9 mouse cellular contexts compared by ENCODE assay signal in genomic region chr14:80901759-80902163, GRCm38 (mm10).
DNase-seq lines count a peak whose midpoint lies in the region; ATAC-seq and TF ChIP-seq lines count a peak whose summit lies in the region.
"Had no signal": no experiment of that assay in that cellular context is flagged by ENCODE, and none has a peak within 500 bp of the region (broad histone marks: within the 10 kb centered on the region; RNA-seq: fewer than 3 reads in every experiment).

No protein-coding gene starts in this region.

- TF ChIP-seq CTCF in cerebellum, adult 2 months (IDR thresholded peaks at IDR 0.05; ENCODE audit: borderline replicate concordance, insufficient read depth, low read depth, low read length) = no peak

- H3K4me1 ChIP-seq in cerebellum, adult 2 months (ENCODE audit: control insufficient read depth, insufficient read depth, low read length) = no peaks in the 10 kb centered on the region
- no peaks in the 10 kb centered on the region for H3K4me1 ChIP-seq in neural tube, embryonic 13.5 days (replicated peaks)
- H3K4me1 ChIP-seq: lung, embryonic 15.5 days had no signal

- 26% methylated on average over 9 of the region's 9 CpGs for WGBS in cerebellum, adult 2 months
- WGBS in neural tube, embryonic 13.5 days = 79% methylated on average over 9 of the region's 9 CpGs

- peak; percentile 15 to 23 for DNase-seq in cerebellum, adult 2 months
- DNase-seq in neural tube, embryonic 10.5 days (ENCODE audit: extremely low spot score, low spot score) = no peak
- peak; percentile 21 for DNase-seq in layer of hippocampus, postnatal 36 days
- DNase-seq in right cerebral cortex, postnatal 25 days = peak; percentile 10
- no peak for DNase-seq in embryo, embryonic 11 days
- DNase-seq in urinary bladder, postnatal 10 days (ENCODE audit: low spot score) = no peak

- H3K4me2 ChIP-seq in neural tube, embryonic 13.5 days = peak overlapping the region; percentile 36; the same call in 1 of the 2 replicates
- H3K4me2 ChIP-seq: lung, embryonic 15.5 days had no signal

- peak overlapping the region; percentile 43 for H3K4me3 ChIP-seq in cerebellum, adult 2 months (replicated peaks; ENCODE audit: insufficient read depth, low read depth, low read length)
- H3K4me3 ChIP-seq in neural tube, embryonic 13.5 days = no peak overlapping the region
- H3K4me3 ChIP-seq: lung, embryonic 15.5 days had no signal

- no peaks in the 10 kb centered on the region for H3K27me3 ChIP-seq in cerebellum, adult 2 months (ENCODE audit: control insufficient read depth, insufficient read depth, low read length)
- no peaks in the 10 kb centered on the region for H3K27me3 ChIP-seq in neural tube, embryonic 13.5 days
- H3K27me3 ChIP-seq: lung, embryonic 15.5 days had no signal

- H3K27ac ChIP-seq in cerebellum, adult 2 months (ENCODE audit: insufficient read depth, low read length) = no peak overlapping the region
- no peak overlapping the region for H3K27ac ChIP-seq in neural tube, embryonic 13.5 days (replicated peaks)
- H3K27ac ChIP-seq: lung, embryonic 15.5 days had no signal

- H3K9ac ChIP-seq in neural tube, embryonic 13.5 days = no peak overlapping the region
- H3K9ac ChIP-seq: lung, embryonic 15.5 days had no signal

- no peak for ATAC-seq in cerebellum, adult (ENCODE audit: insufficient number of reproducible peaks, low FRiP score, low TSS enrichment)
- ATAC-seq in neural tube, embryonic 13.5 days (ENCODE audit: low read depth) = no peak

- no peaks in the 10 kb centered on the region for H3K36me3 ChIP-seq in neural tube, embryonic 13.5 days
- H3K36me3 ChIP-seq: lung, embryonic 15.5 days had no signal

- TF ChIP-seq POLR2A in cerebellum, adult 2 months (IDR thresholded peaks at IDR 0.05; ENCODE audit: borderline replicate concordance, insufficient read depth, low read length) = no peak

- H3K9me3 ChIP-seq in neural tube, embryonic 13.5 days = no peaks in the 10 kb centered on the region
- H3K9me3 ChIP-seq: lung, embryonic 15.5 days had no signal

Comparison
In these comparisons a context has a peak if more than half of its experiments do, and no peak if none do; other contexts are left out.
1. DNase-seq: peak in cerebellum, adult 2 months (2 of 2), layer of hippocampus, postnatal 36 days (2 of 2) and right cerebral cortex, postnatal 25 days (single experiment); none in neural tube, embryonic 10.5 days (single experiment), embryo, embryonic 11 days (single experiment) and urinary bladder, postnatal 10 days (single experiment).